Mouse (Mus musculus): ENCODE data around the gene Phf3.
"Not testable (repeated sequence)": the region's sequence is repeated elsewhere in the genome, so short reads cannot be mapped to it uniquely, and the experiment has no call there.

Phf3 gene

DNA sequence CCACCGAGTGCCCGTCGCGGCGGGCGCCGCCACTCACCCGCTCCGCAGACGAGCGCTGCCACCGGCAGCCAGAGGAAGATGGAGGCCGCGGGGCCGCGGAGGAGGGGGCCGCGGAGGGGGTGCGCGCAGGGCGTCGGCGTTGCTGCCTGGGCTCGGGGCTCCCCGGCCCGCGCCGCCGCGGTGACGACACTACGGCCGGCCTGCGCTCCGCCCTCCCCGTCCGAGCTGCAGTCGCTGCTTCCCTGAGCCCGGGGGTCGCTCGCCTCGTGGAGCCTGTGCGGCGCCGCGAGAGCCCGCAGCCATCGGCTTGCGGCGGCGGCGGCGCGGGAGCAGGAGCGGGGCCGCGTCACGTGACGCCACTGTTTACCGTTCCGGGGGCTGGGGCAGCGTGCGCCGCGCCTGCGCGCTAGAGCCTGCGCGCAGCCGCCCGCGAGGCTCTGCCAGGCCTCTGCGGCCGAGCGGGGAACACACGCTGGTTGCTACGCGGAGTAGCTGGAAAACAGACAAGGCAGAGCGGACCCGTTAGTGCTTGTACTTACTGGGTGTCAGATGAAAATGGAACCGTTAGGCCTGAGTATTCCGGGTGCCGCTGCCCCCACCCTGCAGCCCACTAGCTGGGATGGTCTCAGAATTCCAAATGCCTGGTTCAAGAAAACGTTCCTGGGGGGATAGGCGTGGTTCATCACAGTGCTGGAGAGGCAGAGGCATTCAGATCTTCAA lies at the start of gene Phf3:
TSS of gene Phf3 (minus strand) at position 381 of the 720 bp plus-strand sequence.
- peak; percentile 94 for DNase-seq

DNA sequence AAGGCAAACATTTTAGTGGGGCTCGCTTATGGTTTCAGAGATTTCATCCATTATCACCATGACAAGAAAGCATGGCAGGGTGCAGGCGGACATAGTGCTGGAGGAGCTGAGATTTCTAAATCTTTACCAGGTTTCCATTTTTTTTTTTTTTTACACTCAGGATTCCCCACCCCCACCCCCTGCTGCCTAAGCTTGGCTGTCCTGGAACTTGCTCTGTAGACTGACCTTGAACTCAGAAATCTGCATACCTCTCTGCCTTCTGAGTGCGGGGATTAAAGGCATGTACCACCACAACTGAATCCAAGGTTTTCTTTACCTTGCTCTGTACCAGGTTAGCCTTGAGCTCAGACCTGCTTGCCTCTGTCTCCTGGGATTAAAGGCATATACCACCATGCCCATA lies 48.5 kb upstream of the Phf3 start:
- no peak for DNase-seq

DNA sequence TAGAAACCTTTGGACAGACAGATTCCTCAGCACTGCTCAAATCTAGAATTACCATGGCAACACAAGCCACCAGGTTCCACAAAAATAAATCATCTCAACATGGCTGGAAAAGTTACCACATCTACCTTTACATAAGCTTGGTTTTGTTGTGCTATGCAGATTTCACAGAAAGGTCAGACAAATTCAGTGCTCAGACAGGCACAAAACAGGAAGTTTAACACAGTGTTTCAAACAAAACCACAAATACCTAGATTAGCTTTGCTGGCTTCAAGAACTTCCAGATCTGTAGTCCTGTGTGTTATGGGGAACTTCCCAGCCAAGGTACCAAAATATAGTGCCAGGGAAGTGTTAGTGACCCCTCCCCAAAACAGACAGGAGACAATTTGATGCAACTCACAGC lies 47.5 kb upstream of the Phf3 start:
- DNase-seq, result no peak

DNA sequence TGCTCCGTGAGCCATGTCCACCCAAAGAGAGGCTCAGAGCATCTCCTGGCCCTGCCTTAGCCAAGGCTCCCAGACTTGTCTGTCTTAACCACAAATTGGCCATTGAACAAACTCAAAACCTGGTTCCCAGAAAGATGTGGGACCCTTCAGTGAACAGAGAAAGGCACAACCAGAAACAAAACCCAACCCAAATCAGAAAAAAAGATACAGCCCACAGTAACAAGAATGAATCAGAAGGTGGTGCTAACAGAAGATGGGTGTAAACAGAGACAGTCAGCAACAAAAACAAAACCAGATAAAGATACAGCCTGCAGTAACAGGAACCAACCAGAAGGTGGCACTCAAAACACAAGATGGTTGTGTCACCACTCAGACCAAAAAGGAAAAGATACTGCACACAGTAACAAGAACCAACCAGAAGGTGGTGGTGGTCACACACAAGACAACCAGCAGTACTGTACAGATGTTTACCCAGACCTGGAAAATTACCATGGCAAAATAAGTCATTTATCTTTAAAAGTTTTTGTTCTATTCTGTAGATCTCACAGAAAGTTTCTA lies 47.0 kb upstream of the Phf3 start:
- peak; percentile 36 for DNase-seq

DNA sequence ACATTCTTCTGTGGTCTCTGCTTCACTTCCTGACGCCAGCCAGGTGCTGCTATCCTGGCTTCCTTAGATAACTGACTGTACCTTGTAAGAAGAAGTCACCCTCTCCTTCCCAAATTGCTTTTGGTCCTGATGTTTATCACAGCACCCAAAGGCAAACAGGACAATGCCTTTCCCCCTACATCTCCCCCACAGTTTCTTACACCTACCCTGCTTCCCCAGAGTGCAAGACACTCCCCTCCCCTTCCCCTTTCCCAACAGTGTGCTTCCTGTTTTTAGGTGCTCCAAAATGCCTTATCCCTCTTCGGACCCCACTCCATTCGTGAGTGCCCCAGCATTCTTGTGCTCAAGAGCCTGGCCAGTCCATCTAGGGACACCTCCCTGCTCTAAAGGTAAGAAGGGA lies 36.5 kb upstream of the Phf3 start:
- DNase-seq, result no peak

DNA sequence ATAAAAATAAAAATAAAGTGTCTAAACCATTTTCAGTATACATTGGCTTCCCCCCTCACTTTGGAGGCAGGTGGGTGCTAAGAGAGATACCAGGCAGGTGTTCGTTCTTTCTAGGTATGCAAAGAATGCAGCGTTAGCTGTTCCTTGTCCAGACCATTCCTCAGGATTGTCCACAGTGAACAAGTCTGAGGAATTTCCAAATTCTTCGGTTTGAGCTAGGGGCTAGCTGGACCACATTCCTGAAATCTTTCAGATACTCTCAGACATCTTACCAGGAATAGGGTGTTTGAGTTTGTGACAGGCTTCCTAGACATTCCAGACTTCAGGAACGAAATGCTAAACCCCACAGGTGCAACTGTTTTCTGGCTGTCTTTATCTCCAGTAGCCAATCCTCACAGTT lies 35.1 kb upstream of the Phf3 start:
- no peak for DNase-seq

GRCm38 (mm10) chr1:30903480-30904218 lies 29.9 kb upstream of the Phf3 start:
- DNase-seq, result no peak

DNA sequence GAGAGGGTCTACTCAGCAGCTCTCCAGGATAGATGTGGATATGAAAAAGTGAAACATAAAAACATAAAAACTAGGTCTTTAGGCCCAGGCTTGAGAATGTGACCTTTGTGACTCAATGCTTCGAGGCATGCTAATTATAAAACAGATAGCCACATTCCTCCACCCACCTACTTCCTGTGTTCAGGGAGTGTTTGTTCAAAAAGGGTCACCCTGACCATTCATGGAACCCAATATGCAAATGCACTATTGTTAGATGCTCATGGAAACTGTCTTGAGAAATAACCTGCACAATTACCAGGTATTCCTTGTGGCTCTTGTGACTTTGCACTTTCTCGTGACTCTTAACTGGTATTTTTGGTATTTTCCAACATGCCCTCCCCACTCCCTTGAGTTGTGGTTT lies 25.0 kb upstream of the Phf3 start:
- no peak for DNase-seq

- DNase-seq, result not testable (repeated sequence)
These were observed 21.6 kb upstream of the Phf3 start for GRCm38 (mm10) chr1:30895366-30895765.

- DNase-seq, result not testable (repeated sequence)
These were observed 10.1 kb upstream of the Phf3 start for GRCm38 (mm10) chr1:30883806-30884205.

- no peak for DNase-seq
These were observed 2.0 kb upstream of the Phf3 start for GRCm38 (mm10) chr1:30875746-30876145.

DNA sequence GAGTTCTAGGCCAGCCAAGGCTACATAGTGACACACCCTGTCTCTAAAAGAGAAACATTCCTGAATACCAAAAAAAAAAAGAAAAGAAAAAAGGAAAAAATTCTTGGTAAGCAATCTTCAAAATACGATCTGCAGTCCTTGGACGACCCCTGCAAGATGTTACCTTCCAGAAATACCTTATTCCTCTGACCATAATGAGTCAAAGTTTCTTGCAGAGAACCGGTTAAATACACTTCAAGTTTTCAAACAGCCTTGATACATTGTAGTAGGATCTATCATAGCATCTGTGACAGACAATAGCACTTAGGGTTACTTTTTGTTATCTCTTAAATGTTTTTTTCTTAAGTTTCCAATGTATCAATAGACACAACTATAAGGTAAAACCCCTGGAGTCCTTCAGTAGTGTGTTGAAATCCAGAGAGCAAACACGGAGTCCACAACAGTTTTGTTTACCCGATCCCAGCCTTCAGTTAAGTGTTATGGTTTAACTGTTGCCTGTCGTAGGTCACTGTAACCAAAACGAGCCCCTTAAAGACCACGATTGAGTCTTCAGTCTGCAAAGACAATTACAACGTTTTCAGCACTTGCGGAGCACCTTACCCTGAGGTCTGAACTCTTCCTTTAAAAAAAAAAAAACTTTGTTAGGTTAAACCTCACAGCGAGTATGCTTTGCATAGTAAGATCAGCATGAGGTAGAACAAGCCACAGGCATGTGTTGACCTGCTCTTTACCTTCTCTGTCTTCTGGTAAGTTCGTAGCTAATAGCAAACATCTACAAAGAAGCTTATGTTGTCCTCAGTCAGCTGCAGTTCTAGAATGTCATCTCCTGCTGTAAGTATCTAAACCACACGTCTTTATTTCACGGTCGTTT lies 775 bp upstream of the Phf3 start:
- DNase-seq, result no peak

- no peak for DNase-seq
These were observed 733 bp downstream of the Phf3 start for GRCm38 (mm10) chr1:30872836-30873540.

GRCm38 (mm10) chr1:30867786-30868185 lies 5.9 kb downstream of the Phf3 start:
- no peak for DNase-seq

DNA sequence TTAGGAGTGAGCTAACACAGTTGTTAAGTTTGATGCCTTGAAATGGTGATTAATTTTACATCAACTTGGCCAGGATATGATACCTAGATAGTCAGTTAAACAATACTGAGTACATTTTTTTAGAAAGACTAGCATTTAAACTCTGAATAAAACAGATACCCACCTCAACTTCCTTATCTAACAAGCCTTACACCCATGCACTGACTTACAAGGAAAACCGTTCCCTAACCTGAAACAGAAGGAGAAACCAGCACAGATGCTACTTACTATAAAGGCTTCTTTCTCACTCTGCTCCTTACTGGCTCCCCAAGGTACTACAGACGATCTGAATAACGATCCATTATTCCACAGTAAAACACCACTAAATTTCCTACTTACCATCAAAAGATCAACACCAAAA lies 21.2 kb downstream of the Phf3 start:
- no peak for DNase-seq

- no peak for DNase-seq
These were observed 21.8 kb downstream of the Phf3 start for GRCm38 (mm10) chr1:30851920-30852319.

DNA sequence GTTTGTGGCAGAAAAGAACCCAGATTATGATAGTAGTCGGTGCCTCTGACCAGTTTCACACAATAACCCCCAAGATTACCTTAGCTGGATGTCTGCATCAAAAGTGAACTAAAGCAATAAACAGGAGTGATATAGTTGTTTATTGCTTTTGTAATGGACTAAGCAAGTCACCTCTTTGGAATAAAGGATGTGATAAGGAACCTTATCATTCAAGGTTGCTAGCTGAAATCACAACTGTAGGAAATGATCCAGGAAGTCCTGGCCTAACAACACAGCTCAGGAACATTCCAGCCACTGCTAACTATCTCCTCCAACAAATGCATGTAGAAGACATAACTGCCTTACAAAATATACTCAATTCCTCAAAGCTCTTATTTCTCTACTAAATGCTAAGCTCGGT lies 22.8 kb downstream of the Phf3 start:
- DNase-seq, result no peak

- DNase-seq, result no peak
These were observed 23.8 kb downstream of the Phf3 start for GRCm38 (mm10) chr1:30849955-30850354.

DNA sequence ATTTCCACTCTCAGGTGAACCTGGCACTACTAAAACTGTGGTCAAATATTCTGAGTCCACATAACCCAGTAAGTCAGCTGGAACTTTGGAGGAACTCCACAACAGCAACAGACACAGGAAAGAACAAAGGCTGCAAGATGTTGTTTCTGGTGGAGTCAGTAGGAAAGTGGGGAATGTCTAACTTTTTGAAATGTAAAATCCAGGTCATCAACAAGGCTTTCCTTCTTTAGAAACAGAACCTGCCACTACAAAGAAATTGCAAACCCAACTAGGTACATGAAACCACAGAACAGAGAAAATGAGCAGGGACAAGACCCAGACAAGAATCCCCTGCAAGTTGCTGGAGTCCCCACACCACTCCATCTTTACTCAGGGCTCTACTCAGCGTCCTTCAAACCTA lies 26.0 kb downstream of the Phf3 start:
- no peak for DNase-seq

DNA sequence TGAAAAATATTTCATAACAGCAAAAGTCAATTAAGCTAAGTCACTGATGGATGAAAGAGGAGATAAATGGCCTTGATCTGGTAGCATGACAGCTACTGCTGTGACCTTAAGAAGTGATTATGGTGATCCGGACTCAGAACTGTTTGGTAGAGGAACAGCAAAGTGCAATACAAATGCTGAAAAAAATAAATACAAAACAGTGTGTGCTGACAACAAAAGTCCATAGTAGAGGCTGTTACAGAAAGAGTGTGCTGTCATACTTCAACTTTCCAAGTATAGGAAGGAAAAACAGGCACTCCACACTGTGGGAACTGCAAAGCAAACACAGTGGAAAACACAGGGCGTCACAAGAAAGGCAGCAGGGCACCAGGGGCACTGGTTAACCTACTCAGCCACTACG lies 34.1 kb downstream of the Phf3 start:
- DNase-seq, result no peak

DNA sequence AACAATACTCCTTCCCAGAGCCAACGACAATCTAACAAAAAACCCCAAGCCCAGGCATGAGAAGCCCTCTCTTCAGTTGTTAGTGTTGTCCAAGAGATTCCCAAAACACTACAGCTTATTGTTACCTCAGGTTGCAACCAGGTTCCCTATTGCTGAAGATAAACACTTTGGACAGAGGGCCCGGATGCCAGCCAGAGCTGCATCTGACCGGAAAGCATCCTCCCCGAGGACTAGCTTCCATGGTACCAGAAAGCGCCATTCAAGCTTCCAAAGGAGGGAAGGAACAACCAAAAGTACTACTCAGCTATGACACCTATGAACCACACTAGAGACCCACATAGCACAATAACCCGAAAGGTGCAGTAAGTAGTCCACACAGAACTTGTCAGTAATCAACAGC lies 38.2 kb downstream of the Phf3 start:
- DNase-seq, result no peak

DNA sequence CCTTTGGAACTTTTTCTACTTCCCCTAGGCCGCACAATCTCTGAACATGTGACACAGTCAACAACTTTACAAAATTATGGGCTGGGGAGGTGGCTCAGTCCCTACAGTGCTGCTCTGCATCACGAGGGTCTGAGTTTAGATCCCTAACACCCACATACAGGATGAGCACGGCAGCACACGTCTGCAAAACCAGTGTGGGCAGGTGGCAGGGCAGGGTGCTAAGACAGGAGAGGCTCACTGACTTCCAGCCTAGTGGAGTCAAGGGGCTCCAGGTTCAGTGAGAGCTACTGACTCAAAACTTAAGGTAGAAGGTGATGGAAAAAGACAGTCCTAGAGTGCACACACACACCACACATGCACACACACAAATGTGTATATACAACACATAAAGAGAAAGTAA lies 40.9 kb downstream of the Phf3 start:
- DNase-seq, result no peak

DNA sequence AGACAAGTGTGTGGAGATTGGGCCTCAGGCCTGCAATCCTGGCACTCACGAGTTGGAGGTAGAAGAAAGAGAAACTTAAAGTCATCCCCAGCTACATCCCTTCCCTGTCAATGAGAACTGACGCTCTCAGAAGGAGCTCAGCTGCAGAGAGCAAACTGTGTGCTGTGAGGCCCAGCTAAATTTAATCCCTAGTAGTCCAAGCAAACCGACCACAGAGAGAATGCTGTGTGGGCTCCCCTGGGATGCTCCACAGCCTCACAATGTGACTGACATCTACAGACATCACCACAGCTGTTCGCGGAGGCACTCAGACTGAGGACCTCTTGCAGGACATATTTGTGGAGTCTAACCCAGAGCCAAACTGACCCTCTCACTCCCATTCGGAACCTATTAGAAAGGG lies 54.3 kb downstream of the Phf3 start:
- no peak for DNase-seq

Measured in kidney, postnatal 10 days (tissue).